Comparison of ENCODE assay signal across 10 mouse cellular contexts in genomic region chr5:91270747-91271146, GRCm38 (mm10).
DNase-seq lines count a peak whose midpoint lies in the region; TF ChIP-seq lines count a peak whose summit lies in the region.
"Had no signal": no experiment of that assay in that cellular context is flagged by ENCODE, and none has a peak within 500 bp of the region (broad histone marks: within the 10 kb centered on the region; RNA-seq: fewer than 3 reads in every experiment).

No protein-coding gene starts in this region.

- H3K4me1 ChIP-seq in lung, adult 2 months (ENCODE audit: control insufficient read depth, insufficient read depth, low read length), result no peaks in the 10 kb centered on the region
- H3K4me1 ChIP-seq: forebrain, embryonic 12.5 days had no signal

- no peak overlapping the region for H3K4me3 ChIP-seq in lung, adult 2 months (replicated peaks; ENCODE audit: extremely low read depth, low read depth, low read length)
- H3K4me3 ChIP-seq: forebrain, embryonic 12.5 days had no signal

- intact Hi-C loops in heart, postnatal 10 days (cut with DNase I), result loop anchor here (5.0 kb wide), 1 partner anchor 183 kb away; no protein-coding TSS in a partner anchor

- TF ChIP-seq POLR2A in lung, adult 2 months (IDR thresholded peaks at IDR 0.05; ENCODE audit: borderline replicate concordance, extremely low read depth, low read depth, low read length), result no peak

- peak; percentile 41; the same call in 1 of the 2 replicates for TF ChIP-seq CTCF in lung, adult 2 months (IDR thresholded peaks at IDR 0.05; ENCODE audit: insufficient read depth, low read length)

- DNase-seq in heart, postnatal 10 days, result peak; percentile 18 to 19
- no peak for DNase-seq in heart, adult 11 months
- DNase-seq in lung, adult 2 months, result no peak
- no peak for DNase-seq in lung, postnatal 4 days
- DNase-seq in WW6 (ENCODE audit: low read depth, low spot score), result peak; percentile 1
- peak; percentile 14 for DNase-seq in lung, postnatal 25 days (ENCODE audit: low spot score)
- DNase-seq in frontal cortex, postnatal 10 days (ENCODE audit: low spot score in 2 of 2), result no peak
- DNase-seq in thymus, postnatal 0 days (ENCODE audit: low spot score), result no peak
- DNase-seq: cerebellum, adult 8-10 months had no signal

- WGBS in lung, adult 2 months, result 67% methylated on average over 1 of the region's 1 CpGs

Comparison
In these comparisons a context has a peak if more than half of its experiments do, and no peak if none do; other contexts are left out.
1. DNase-seq: peak in heart, postnatal 10 days (2 of 2), WW6 (single experiment) and lung, postnatal 25 days (single experiment); none in heart, adult 11 months (single experiment), lung, adult 2 months (single experiment), lung, postnatal 4 days (0 of 2), frontal cortex, postnatal 10 days (0 of 2) and thymus, postnatal 0 days (single experiment).